Mouse (Mus musculus): Measurements from ENCODE around the gene Frzb.

DNA sequence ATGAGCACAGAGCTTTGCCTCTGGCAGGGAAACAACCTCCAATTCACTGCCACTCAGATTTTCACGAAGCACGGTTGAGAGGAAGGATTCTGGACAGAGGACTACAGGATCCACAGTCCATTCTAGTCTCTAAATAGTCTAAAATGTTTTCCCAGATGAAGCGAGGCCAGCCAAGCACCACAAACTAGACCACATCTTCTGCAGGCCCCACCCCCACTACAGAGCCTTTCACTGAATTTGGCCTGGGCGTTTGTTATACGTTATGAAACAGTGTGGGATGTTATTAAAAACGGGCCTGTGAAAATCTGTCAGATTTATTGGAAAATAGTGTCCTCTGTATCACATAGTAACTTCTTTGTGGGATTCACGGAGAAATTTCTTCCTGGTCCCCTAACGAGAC is 76.0 kb downstream of the Frzb start:
- TF ChIP-seq POLR2A (IDR thresholded peaks at IDR 0.05; ENCODE audit: borderline replicate concordance, extremely low read depth, low read depth, low read length), result no peak
- no peak for TF ChIP-seq CTCF (IDR thresholded peaks at IDR 0.05; ENCODE audit: insufficient read depth, low read length)
